Mouse (Mus musculus) mesoderm, embryonic 11.5 days (tissue): Measurements from ENCODE around the gene Dnase1l1.

Experiments used
- DNase-seq: peaks from one replicate; pipeline ENCODE4 v3.0.0-alpha.2; 2012; ENCODE audit warnings: low read depth, low spot score

Dnase1l1 gene

DNA sequence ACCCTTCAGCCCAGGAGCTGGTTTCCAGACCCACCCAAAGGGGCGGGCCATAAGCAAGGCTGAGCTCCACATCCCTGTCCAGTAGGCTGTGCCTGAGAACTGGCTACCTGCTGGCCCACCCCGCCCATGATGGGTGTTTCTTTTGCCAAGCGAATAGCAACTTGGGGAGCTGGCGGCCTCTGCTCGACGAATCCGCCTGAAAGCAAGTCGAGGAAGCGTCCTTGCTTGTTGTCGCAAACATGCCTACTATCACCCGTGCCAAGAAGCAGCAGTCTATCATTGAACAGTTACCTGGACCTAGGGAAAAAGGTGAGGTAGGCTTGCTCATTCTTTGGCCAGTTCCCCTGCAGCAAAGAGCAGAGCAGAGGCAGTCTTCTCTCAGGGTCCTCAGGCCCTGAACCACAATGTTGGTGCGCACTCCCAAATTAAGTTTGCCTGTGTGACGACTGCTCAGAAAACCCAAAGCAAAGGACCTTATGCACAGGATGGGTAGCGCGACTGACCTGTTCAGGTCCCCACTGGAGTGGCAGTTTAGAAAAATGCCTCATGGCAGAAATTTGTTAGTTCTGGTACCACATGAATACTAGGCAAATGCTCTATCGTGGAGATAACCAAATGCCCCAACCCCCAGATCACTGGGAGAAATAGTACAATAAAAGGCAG is at the start of gene Dnase1l1, which contains the start of gene Taz:
Gene Dnase1l1, minus strand, starts transcription at position 606 of the 663 bp plus-strand sequence.
Gene Taz, plus strand, starts transcription at position 181 of the 663 bp plus-strand sequence.
- peak; percentile 63 for DNase-seq

DNA sequence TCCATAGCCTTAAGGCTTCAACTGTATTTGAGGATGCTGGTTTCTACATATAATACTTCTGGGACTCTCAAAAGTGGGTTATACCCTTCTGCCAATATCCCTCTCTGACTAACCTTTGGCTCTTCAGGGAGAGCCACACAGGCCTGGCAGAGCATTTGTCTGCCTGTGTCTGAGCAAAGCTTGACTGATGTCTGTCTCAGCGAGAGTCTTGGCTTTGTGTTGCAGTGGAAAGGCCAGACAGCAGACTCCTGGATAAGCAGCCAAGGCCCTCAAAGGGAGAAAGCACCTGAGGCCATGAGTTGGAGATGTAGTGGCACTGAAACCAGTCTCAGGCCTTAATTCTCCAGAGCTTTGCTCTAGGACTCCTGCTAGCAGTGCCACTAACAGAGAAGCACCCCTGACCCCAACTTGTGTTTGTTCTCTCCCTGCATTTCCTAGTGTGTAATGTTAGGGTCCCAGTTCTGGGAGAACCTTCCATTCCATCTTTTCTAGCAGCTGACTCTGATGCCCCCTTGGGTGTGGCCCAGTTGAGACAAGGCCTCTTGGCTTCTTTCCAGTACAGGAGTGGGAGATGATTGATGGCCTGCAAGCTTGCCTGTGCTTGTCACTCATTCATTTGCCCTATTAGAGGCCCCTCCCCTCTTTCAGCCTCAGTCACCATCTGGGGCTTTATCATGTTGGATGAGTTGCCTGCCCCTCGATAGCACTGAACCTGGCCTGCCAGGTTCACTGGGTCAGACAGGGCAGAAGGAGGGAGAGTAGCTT is 48.2 kb upstream of the Dnase1l1 start:
- DNase-seq, result no peak

DNA sequence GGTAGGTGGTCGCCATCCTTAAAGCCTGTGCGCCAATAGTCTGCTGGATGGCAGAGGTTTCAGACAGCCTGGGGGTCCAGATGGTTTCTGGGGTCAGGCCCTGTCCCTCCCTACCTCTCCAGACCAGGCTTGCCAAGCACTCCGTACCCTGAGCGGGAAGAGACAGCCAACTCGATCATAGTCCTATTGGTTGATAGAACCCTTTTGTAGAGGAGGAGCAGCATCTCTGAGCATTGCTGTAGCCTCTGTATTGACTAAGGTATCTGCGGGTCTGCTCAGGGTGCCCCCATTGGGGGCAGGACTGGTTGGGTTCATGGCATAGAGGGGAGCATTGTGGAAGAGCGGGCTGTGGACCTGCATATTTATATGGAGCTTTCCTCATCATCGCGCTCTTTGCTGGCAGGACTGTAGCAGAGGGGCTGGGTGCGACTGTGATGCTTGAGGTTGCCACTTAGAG is 47.1 kb upstream of the Dnase1l1 start:
- no peak for DNase-seq

DNA sequence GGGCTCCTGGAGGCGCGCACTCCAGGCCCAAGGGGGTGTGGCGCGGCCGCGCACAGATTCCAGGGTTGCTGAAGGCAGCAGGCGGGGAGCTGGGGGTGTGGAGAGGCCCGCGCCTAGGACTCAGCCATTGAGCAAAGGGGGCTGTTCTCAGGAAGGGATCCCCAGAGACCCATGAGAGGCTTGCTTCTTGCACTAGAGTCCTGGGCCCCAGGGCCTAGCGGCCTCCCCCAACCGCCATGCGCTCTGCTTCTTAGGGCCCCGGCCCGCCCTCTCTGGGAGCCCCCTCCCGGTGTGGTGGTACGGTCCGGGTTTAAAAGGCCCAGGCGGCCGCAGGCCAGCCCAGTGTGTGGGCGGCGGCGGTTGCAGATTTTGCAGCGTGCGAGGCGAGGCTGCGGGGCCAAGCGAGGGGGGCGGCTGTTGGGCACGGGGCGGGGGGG is 46.6 kb upstream of the Dnase1l1 start, which contains the start of gene Plxna3:
Gene Plxna3, plus strand, starts transcription at position 342 of the 437 bp plus-strand sequence.
- peak; percentile 70 for DNase-seq

DNA sequence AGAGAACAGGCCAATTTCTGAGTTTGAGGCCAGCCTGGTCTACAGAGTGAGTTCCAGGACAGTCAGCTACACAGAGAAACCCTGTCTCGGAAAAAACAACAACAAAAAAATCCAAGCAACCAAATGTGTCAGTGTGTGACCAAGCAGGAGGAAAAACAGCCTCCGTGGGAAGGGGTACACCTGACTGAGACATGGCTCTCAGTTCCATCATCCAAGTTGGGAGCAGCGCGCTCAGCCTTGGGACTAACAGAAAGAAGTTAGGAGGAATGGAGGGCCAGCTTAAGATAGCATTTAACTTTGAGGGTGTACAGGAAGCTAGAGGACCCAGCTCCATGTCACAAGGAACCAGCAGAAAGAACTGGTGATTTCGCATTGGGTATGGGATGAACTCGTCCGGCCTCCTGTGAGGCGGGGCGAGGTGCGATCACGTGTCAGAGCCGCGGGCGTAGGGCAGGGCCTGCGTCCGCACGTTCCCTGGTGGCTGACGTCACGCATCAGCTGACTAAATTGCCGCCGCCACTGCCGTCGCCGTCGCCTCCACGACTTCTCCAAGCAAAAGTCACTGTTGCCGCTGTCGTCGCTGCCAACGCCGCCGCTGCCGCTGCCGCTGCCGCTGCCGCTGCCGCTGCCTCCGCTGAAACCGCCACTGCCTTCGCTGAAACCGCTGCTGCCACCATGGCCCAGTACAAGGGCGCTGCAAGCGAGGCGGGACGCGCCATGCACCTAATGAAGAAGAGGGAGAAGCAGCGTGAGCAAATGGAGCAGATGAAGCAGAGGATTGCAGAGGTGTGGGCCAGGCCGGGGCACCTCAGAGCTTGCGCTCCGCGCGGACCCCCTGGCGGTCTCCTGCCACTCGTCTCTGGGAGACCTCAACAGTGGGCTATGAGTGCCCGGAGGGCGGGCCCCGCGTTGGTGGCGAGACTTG is 30.7 kb upstream of the Dnase1l1 start, which contains the start of gene Fam50a:
Gene Fam50a, plus strand, starts transcription at position 494 of the 925 bp plus-strand sequence.
- DNase-seq, result peak; percentile 85

DNA sequence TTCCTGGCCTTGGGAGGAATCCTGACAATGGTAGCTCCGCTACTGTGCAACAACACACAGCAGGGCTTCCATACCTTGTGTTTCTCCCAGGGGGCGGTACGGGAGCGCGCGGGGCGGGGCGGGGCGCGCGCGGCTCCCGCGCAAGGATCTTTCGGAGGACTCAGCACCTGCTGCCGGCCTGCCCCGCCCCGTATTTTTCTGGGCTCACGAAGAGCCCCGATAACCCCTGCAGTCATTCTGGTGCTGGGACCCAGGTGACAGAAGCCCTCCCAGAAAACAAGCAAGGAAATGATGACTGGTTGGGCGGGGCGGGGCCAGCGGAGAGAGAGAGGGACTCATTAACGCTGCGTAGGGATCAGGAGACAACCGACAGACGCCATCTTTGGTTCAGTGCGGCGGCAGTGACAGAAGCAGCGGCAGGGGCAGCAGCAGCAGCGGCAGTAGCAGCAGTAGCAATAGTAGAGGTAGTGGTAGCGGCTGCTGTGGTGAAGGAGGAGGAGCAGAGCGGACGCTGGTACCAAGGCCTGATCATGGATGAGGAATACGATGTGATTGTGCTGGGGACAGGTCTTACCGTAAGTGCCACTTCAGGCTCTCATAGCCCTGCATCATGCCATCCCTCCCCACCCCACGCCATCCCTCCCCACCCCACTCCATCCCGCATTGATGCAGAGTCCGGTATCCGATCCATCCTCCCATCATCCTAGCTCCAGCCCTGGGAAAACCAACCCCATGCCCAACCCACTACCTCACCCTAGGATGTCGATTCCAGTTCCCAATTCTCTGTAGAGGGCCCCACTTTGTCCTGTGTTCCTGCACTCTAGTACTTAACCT is 22.9 kb upstream of the Dnase1l1 start, which contains the start of gene Gdi1:
Gene Gdi1, plus strand, starts transcription at position 132 of the 834 bp plus-strand sequence.
- peak; percentile 82 for DNase-seq

DNA sequence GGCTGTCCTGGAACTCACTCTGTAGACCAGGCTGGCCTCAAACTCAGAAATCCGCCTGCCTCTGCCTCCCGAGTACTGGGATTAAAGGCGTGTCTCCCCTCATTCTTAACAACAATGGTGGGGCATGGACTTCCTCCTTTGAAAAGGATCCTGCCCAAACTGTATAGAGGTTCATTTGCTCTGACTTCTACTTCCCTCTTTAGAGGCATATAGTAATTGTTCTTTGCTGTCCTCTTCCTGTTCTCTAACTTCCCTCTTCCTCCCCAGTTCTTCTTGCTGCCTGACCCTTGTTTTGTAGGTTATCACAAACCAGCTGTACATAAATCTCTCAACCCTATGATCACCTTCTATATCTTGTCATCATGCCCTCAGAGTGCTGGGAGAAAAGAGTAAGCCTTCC is 17.6 kb upstream of the Dnase1l1 start:
- DNase-seq, result no peak

DNA sequence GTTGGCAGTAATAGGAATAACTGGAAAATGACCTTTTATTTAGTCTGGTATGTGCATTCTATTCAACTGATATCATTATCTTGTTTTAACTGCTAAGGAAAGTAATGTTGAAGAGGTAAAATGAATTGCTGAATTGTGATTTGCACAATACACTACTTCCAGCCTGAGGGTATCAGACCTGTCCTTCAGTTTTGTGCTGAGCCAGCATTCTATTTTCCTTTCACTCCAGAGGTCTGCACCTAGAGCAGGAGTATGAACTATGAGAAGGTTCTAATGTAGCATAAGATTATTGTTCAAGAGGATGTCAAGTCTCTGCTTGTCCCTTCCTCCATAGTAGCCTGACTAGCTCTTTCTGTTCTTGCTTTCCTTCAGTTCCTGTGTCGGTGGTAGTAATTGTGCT is 16.2 kb upstream of the Dnase1l1 start:
- DNase-seq, result no peak

DNA sequence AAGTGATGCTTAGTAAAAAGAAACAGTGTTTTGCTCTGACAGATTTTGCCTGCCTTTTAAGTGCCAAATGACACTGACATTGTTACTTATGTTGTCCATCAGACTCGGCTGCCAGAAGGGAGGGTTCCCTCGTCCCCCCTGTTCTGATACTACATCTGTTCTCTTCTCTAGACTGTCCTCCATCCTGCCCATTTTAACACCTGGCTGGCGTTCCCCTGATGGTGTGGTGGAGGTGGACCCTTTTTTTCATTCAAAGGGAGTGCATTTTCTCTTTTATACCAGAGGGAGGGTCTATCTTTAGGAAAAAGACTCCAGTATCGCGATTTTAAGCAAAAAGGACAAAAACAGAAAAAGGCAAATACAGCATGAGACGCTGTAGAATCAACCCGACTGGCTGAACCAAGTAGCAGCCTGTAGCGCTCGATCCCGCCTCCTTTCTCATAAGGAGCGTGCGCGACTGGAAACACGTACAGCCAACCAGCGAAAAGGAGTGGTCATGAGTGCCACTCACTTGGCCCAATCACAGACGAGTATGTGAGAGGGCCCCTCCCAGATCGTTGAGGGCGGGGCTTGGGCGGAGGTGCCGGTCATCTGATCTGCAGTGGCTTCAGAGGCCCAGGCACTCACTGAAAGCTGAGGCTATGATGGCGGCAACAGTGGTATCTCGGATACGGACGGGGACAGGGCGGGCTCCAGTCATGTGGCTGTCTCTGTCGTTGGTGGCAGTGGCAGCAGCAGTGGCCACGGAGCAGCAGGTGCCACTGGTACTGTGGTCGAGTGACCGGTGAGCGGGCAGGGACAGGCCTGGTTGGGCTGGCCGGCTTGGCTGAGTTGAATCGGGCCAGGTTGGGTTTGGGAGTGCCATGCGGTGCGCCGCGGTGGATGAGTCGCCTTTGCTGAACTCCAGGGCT is 14.7 kb upstream of the Dnase1l1 start, which contains the start of gene Atp6ap1:
Gene Atp6ap1, plus strand, starts transcription at position 560 of the 911 bp plus-strand sequence.
- DNase-seq, result peak; percentile 93

DNA sequence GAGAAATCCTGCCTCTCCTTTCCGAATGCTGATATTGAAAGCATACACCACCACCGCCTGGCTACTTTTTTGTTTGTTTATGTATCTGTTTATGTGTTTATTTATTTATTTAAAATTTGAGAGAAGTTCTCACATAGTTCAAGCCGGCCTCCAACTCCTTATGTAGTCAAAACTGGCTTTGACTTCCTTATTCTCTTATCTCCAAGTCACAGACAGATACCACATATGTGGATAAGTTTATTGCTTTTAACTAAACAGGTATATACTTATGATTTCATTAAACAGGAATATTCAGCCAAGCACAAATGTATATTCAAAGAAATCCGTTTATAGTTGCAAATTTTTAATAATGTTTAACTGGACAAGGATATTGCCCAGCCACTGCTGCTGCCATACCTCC is 11.3 kb upstream of the Dnase1l1 start:
- no peak for DNase-seq

DNA sequence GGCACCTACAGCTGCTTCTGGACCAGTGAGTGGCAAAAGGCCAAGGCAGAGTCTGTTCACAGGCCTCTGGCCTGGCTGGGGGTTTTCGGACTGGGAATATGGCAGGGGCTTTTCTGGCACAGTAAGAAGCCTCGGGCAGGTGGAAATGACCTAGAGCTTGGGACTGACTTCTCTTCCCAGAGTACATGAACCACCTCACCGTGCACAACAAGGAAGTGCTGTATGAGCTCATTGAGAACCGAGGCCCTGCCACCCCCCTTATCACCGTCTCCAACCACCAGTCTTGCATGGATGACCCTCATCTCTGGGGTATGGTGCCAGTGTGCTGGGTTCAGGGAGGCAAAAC is 928 bp upstream of the Dnase1l1 start:
- no peak for DNase-seq

DNA sequence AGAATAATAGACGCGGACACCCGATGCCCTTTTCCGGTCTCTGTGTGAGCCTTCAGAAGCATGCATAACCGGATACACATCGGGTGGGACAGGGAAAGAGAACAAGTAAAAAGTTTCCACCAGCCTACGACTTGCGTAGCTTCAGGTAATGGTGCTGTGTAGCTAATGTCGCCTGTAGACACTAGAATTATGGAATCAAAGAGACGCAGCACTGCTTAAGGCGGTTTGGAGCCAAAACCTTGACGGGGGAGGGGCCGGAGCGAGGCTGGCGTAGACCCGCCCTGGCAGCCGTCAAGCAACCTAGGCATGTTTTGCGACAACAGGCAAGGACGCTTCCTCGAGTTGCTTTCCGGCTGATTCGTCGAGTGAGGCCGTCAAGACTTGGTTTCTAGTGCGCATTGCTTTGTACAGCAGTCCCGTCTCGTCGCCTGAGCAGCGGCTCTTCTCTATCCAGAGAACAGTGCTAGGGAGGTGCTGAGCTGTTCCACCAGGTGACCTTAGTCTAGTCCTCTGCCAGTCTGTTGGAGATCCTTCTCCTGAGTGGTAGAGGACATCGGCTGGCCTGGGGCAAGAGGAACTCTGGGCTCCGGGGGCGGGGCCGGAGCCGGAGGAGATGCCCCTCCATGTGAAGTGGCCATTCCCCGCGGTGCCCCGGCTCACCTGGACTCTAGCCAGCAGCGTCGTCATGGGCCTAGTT is 406 bp upstream of the Dnase1l1 start:
- DNase-seq, result peak; percentile 79

DNA sequence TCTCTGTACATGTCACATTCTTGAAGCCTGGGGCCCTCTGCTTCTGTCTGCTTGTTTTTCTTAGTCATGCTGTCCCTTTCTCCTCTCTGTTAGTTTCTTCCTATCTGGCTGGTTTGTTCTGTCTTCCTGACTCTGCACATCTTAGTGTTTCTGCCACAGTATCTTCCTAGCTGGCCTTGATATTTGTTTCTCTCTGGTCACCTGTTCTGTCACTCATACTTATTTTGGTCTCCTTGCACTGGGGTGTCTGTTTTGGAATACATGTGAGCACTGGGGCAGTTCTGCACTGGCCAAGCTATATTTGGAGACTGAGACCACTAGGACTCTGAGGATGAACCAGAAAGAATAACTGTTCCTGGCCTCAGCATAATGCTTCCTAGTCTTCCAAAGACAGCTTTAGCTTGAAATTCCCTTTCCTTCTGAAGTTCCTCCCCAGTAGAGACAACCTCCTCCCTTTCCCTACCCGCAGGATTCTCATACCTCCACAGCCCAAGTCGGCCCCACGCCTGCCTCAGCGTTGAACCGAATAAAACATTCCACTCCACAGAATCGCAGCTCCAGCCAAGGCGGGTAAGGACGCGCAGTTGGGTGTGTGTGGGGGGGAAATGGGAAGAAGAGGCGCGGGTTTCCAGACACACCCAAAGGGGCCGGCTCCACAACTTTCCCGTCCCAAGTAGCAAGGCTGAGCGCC is 951 bp downstream of the Dnase1l1 start:
- no peak for DNase-seq

DNA sequence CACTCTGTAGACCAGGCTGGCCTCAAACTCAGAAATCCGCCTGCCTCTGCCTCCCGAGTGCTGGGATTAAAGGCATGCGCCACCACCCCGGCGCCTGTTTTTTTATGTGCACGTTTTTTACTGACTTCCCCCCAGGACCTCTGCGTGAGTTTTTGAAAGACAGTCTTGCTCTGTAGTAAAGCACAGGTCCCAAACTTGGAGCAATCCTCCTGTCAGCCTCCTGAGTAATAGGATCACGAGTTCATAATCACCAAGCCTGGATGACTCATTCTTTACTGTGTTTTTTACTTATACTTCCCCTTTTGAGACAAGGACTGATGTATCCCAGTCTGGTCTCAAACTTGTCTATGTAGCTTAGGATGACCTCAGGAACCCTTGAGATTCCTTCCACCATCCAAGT is 4.2 kb downstream of the Dnase1l1 start:
- no peak for DNase-seq

DNA sequence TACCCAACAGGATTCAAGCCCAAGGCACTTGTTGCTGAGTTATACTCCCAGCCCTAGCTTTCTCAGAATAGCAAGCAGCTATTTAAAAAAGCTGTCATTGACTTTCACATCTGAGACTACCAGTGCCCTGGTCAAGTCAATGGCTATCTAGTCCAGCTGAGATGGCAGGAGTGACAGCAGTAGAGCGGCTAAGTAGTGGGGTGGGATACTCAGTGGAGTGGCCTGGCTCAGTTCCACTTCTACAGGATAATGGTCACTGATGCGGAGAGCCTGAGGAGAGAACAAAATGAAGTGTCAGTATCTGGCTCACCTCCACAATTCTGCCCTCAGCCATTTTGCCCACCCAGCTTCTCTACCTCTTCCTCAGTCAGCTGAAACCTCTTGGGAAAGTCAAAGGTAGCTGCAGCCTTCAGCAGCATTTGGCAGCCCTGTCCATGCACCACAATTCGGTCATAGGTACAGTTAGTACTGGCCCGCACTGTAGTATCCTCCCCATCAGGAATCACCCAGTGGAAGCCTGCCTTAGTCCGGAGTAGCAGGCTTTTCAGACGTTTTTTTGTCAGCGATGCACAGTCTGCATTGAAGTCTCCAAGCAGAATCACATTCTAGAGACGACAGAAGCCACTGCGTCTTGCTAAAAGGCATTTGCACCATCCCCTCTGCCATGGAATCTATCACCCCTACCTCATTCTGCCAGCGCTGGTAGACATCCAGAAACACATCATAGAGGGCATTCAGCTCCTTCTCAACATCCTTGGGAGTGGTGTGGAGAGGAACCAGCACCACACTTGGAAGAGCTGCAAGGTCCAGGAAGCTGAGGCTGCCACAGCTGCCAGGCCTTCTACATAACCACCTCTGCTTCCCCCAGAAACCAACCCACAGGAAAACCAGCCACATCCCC is 8.5 kb downstream of the Dnase1l1 start:
- no peak for DNase-seq

DNA sequence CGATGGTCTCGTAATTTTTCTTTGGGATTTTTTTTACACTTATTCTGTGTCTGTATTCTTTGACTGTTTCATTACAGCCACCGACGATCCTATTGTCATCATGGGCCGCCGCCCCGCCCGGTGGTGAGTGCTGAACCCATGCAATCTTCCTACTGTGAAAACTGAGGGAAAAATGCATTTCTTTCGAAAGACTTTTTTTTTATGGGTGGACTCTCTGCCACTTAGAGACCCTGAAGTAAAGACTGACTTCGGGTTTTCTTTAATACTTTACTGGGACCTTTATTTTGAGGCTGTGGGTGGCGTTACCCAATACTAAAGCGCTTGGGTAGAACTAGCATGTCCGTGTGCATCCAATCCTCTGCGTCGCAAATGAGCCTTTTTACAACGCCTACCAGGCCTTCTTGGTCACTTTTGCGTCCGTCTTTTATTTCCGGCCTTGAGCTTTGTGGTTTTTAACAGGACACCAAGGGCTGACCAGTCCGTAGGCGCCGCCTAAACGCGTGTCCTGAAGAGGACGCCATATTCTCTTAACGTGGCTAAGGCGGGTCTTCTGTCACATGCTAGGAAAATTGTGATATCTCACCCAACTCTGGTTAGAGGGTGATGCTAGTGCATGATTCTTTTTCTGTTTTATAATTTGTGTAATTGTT is 11.1 kb downstream of the Dnase1l1 start:
- peak; percentile 45 for DNase-seq
